In the genomic region with DNA sequence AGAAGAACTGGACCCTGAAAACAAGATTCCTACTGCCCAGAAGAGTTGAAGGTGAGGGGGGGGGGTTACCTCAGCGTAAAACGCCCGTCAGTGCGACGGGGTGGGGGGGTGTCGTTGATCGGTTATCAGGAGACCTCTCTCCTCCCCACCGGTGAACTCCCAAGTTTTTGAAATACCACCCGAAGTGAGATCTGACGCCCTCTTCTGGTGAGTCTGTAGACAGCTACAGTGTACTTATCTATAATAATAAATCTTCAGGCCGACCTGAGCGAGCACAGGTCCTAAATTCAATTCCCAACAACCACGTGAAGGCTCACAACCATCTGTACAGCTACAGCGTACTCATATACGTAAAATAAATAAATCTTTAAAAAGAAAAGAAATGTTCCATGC, we compare ENCODE assay signal across 8 mouse cellular contexts. TPM values are rescaled to one million over a fixed set of nuclear protein-coding genes. Genes with fewer than 3 reads are reported as not detected.
DNase-seq lines count a peak whose midpoint lies in the region; ATAC-seq and TF ChIP-seq lines count a peak whose summit lies in the region.

No protein-coding gene starts in this region.

- no peak for DNase-seq in left cerebral cortex, adult 2 months (ENCODE audit: extremely low spot score in 1 of 2, low spot score in 2 of 2)
- no peak for DNase-seq in left cerebral cortex, adult 8-10 months (ENCODE audit: low spot score in 2 of 2)
- DNase-seq in adipocyte (ENCODE audit: low spot score), result no peak
- DNase-seq in adrenal gland, postnatal 4 days (ENCODE audit: low spot score in 2 of 2), result no peak

- no peak overlapping the region for H3K9ac ChIP-seq in hindbrain, embryonic 16.5 days (ENCODE audit: low read depth, low read length)
- peak overlapping the region; percentile 91; the same call in 1 of the 2 replicates for H3K9ac ChIP-seq in neural tube, embryonic 13.5 days

- peaks cover 31% of the 10 kb centered on the region for H3K36me3 ChIP-seq in hindbrain, embryonic 16.5 days (ENCODE audit: control insufficient read depth, insufficient read depth, low read length)
- peaks cover 47% of the 10 kb centered on the region for H3K36me3 ChIP-seq in neural tube, embryonic 13.5 days

- no peak overlapping the region for H3K4me3 ChIP-seq in left cerebral cortex, adult 2 months
- H3K4me3 ChIP-seq in bone marrow macrophage, adult 2 months (ENCODE audit: insufficient read depth, low read length), result peak overlapping the region; percentile 94
- H3K4me3 ChIP-seq in hindbrain, embryonic 16.5 days (ENCODE audit: low read length), result no peak overlapping the region
- peak overlapping the region; percentile 74 for H3K4me3 ChIP-seq in neural tube, embryonic 13.5 days

- H3K27me3 ChIP-seq in hindbrain, embryonic 16.5 days (replicated peaks; ENCODE audit: control insufficient read depth, insufficient read depth, low read length), result peaks cover 2% of the 10 kb centered on the region
- peaks cover 6% of the 10 kb centered on the region; the same call in 1 of the 2 replicates for H3K27me3 ChIP-seq in neural tube, embryonic 13.5 days

- no peak overlapping the region for H3K27ac ChIP-seq in left cerebral cortex, adult 2 months
- H3K27ac ChIP-seq in bone marrow macrophage, adult 2 months (ENCODE audit: insufficient read depth, low read depth, low read length), result no peak overlapping the region
- H3K27ac ChIP-seq in hindbrain, embryonic 16.5 days (ENCODE audit: low read depth, low read length), result no peak overlapping the region
- H3K27ac ChIP-seq in neural tube, embryonic 13.5 days (replicated peaks), result no peak overlapping the region

- H3K4me1 ChIP-seq in bone marrow macrophage, adult 2 months (ENCODE audit: control insufficient read depth, insufficient read depth, low read length), result peaks cover 20% of the 10 kb centered on the region
- peaks cover 5% of the 10 kb centered on the region for H3K4me1 ChIP-seq in hindbrain, embryonic 16.5 days (ENCODE audit: control insufficient read depth, insufficient read depth, low read depth, low read length)
- peaks cover 12% of the 10 kb centered on the region for H3K4me1 ChIP-seq in neural tube, embryonic 13.5 days (replicated peaks)

- TF ChIP-seq CTCF in left cerebral cortex, adult 2 months (IDR thresholded peaks at IDR 0.05), result peak; percentile 18
- no peak for TF ChIP-seq CTCF in bone marrow macrophage, adult 2 months (IDR thresholded peaks at IDR 0.05; ENCODE audit: low read depth, low read length)

- no peak for ATAC-seq in hindbrain, embryonic 16.5 days
- no peak for ATAC-seq in neural tube, embryonic 13.5 days (ENCODE audit: low read depth)
- ATAC-seq in megakaryocyte-erythroid progenitor cell, adult 5-6 weeks (replicated peaks; ENCODE audit: low FRiP score, low TSS enrichment, poor library complexity, severe bottlenecking), result no peak

- TF ChIP-seq POLR2A in bone marrow macrophage, adult 2 months (IDR thresholded peaks at IDR 0.05; ENCODE audit: borderline replicate concordance, low read depth, low read length), result no peak

- H3K9me3 ChIP-seq in hindbrain, embryonic 16.5 days (ENCODE audit: control insufficient read depth, low read length), result no peaks in the 10 kb centered on the region
- H3K9me3 ChIP-seq in neural tube, embryonic 13.5 days, result no peaks in the 10 kb centered on the region

- H3K4me2 ChIP-seq in hindbrain, embryonic 16.5 days (ENCODE audit: low read length), result peak overlapping the region; percentile 77
- H3K4me2 ChIP-seq in neural tube, embryonic 13.5 days, result peak overlapping the region; percentile 63

- WGBS in hindbrain, embryonic 16.5 days, result 90% methylated on average over 15 of the region's 15 CpGs
- WGBS in neural tube, embryonic 13.5 days, result 85% methylated on average over 15 of the region's 15 CpGs

- intact Hi-C loops in left cerebral cortex, adult 2 months (cut with DNase I), result no loop called here

RNA-seq across cellular contexts. Expression of gene Hsbp1, which starts 1.4 kb away (rescaled TPM):
- total RNA-seq in left cerebral cortex, adult 2 months (2021), result 100 to 1,000 TPM; 314 to 321 TPM
- total RNA-seq in left cerebral cortex, adult 8-10 months (2022), result 100 to 1,000 TPM; 313 to 317 (median 316) TPM
- polyA plus RNA-seq in bone marrow macrophage, adult 2 months (2012; ENCODE audit: insufficient read depth, insufficient read length, missing spikeins), result 224 and 232 TPM in 2 replicates
- polyA plus RNA-seq in hindbrain, embryonic 16.5 days (2015; fragmentation: Nextera tagmentation; extraction: Ambion mirVana), result 802 and 900 TPM in 2 replicates
- polyA plus RNA-seq in neural tube, embryonic 13.5 days (2015; fragmentation: Nextera tagmentation; extraction: Ambion mirVana), result 613 and 636 TPM in 2 replicates
- total RNA-seq in megakaryocyte-erythroid progenitor cell, adult 5-6 weeks (2014; fragmentation: Nextera tagmentation), result 89.2 and 116 TPM in 2 replicates
- total RNA-seq in megakaryocyte-erythroid progenitor cell, adult 5-6 weeks (2017), result 103 and 110 TPM in 2 replicates
- 100 to 1,000 TPM; 184 to 185 TPM for total RNA-seq in adrenal gland, postnatal 4 days (2021)

RNA-seq across cellular contexts. Expression of gene Mlycd, which starts 49.0 kb away (rescaled TPM):
- total RNA-seq in left cerebral cortex, adult 2 months (2021), result 10 to 100 TPM; 26.1 to 28.7 TPM
- 10 to 100 TPM; 29.0 to 31.0 (median 30.1) TPM for total RNA-seq in left cerebral cortex, adult 8-10 months (2022)
- polyA plus RNA-seq in bone marrow macrophage, adult 2 months (2012; ENCODE audit: insufficient read depth, insufficient read length, missing spikeins), result 14.2 and 14.3 TPM in 2 replicates
- polyA plus RNA-seq in hindbrain, embryonic 16.5 days (2015; fragmentation: Nextera tagmentation; extraction: Ambion mirVana), result 16.1 and 16.5 TPM in 2 replicates
- 11.0 and 15.6 TPM in 2 replicates for polyA plus RNA-seq in neural tube, embryonic 13.5 days (2015; fragmentation: Nextera tagmentation; extraction: Ambion mirVana)
- 5.9 and 9.0 TPM in 2 replicates for total RNA-seq in megakaryocyte-erythroid progenitor cell, adult 5-6 weeks (2014; fragmentation: Nextera tagmentation)
- 5.8 and 6.2 TPM in 2 replicates for total RNA-seq in megakaryocyte-erythroid progenitor cell, adult 5-6 weeks (2017)
- total RNA-seq in adrenal gland, postnatal 4 days (2021), result 10 to 100 TPM; 33.7 to 39.1 TPM

Comparison
In these comparisons a context has a peak if more than half of its experiments do, and no peak if none do; other contexts are left out.
1. H3K4me3 ChIP-seq: peak in bone marrow macrophage, adult 2 months (single experiment) and neural tube, embryonic 13.5 days (single experiment); none in left cerebral cortex, adult 2 months (single experiment) and hindbrain, embryonic 16.5 days (single experiment).